Mouse (Mus musculus) kidney, postnatal 25 days (tissue): ENCODE results near the gene Basp1.
"Not testable (repeated sequence)": the region's sequence is repeated elsewhere in the genome, so short reads cannot be mapped to it uniquely, and the experiment has no call there.

Source experiments
- DNase-seq, 2 experiments: peaks; one replicate each; pipeline ENCODE4 v3.0.0; 2021; ENCODE audit warnings: mixed read lengths in 2 of 2

Gene Basp1

GRCm38 (mm10) chr15:25413378-25413901 lies at the start of gene Basp1:
TSS of gene Basp1 (minus strand) at chr15:25413764.
- DNase-seq: peak; percentile 47 to 55

GRCm38 (mm10) chr15:25463076-25463475 lies 49.5 kb upstream of the Basp1 start:
- DNase-seq: not testable (repeated sequence)

DNA sequence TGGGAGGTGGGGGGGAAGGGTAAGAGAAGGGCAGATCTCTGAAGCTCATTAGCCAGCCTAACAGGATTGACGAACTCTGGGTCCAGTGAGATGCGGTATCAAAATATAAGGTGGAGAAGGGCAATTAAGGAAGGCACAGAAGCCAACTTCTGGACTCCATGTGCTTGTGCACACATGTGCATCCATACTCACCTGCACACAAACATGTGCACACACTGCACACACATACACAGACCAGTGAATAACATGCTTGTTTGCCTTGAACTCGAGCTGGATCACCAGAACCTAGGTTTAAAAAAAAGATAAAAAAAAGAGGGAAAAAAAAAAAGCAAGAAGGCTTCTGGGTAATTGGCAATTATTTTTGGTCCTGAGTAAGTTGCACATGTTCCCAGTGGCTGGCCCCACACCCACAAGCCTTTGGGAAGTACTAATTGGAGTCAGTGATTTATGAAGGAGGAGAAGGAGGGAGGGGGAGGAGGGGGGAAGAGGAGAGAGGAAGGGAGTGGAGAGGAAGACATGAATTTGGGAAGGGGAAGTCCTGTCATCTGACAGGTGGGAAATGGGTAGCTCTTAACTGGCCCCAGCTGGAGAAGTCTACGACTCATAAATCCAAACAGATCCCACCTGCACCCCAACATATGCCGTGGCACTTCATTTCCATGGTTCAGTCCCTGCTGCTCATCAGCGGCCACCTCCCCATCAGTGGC lies 48.6 kb upstream of the Basp1 start:
- no peak for DNase-seq

DNA sequence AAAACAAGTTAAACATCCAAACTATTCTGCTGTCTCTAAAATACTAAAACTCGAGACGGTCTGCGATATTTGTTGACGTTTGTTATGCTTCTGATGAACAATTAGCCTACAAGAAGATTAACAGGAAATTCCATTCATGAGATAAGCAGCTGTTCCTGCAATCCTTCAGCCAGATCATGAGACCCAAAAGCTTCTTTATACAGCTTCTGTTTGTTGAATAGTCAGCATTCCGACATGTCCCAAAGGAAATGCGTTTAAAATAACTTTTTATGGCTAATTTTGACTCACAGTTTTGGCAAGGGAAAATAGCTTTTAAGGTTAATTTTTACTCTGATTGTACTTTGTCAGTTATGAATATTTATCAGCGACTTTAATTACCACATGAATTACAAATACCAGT lies 46.3 kb upstream of the Basp1 start:
- no peak for DNase-seq

DNA sequence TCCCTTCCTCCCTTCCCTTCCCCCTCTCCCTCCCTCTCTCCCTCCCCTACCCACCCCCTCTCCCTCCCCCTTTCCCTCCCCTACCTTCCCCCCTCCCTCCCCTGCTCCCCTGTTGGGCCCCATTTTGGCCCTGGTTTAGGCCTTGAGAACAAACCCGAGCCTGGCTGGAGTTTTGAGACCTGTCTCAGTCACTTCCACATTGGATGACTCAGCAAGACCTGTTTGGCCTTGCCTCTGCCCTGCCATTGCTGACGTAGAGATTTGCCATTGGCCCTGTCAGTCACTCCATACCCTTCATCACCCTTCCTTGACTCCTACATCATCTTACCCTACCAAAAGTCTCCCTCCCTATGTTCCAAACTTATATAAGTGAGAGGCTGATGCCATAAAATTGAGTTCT lies 43.9 kb upstream of the Basp1 start:
- DNase-seq: no peak

DNA sequence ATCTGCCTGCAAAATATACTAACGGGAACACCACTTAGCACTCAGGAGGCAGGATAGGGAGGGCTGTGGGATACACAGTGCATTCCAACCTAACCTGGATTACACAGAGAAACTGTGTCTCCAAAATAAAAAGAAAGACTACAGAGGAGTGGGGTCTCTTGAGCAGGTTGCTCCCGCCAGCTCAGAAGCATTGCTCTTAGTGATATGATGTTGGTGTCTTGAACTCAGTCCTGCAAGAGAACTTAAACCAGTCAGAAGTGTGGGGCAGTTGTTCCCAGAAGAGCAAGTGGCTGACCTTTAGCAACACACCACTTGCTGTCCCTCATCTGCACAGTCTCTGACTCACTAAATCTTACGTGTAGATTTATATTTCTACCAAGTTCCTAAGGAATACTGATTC lies 40.0 kb upstream of the Basp1 start:
- DNase-seq: no peak

DNA sequence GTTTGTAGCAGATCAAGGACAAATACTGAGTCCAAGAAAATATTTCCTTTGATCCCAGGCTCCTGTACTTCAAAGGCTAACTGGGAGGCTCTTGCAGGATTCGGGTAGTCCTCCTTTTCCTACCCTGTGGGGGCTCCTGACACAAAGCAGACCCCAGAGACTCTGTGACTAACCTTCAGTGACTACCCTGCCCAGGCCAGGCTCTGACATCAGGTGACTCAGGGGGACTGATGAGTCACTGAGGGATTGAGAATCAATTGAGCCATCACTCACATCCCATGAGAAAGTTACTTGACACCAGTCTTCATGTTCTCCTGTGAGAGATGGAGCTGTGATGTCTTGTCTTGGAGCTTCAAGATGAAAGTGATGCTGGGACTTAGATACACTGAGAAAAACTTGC lies 35.8 kb upstream of the Basp1 start:
- no peak for DNase-seq

- DNase-seq: no peak
These were observed 35.3 kb upstream of the Basp1 start for GRCm38 (mm10) chr15:25448703-25449340.

DNA sequence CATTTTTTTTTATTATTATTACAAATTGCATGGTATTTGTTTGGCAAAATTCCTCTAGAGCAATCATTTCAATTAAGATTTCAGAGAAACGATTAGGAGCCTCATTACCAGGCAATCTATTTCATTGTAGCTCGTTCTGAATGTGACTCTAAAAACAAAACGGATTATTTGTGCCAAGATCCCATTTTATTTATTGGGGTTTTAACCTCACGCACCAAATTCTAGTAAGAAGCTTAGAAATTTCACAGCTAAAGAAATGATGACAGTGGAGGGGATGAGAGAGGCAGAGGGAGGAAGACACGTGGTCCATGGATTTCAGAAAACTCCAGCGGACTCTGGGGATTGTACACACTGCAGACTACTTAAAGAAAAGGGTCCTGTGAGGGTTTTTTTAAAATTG lies 33.6 kb upstream of the Basp1 start:
- DNase-seq: no peak

DNA sequence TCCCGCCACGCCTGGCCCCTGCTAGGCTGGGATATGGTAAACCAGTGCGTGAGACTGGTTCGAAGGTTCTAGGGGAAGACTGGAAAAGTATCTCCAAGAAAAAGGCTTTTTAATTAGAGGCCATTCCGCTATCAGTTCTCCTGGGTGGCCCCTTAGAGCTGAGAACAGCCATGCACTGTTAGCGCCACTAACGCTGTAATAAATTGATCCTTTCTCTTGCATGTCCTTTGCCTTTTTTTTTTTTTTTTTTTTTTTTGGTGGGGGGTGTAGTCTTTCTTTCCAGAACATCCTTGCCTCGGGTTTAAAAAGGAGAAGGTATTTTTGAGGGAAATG lies 32.6 kb upstream of the Basp1 start:
- DNase-seq: no peak

GRCm38 (mm10) chr15:25445361-25446154 lies 32.0 kb upstream of the Basp1 start:
- peak; percentile 51 to 73 for DNase-seq

GRCm38 (mm10) chr15:25444208-25444607 lies 30.6 kb upstream of the Basp1 start:
- no peak for DNase-seq

GRCm38 (mm10) chr15:25443140-25443790 lies 29.7 kb upstream of the Basp1 start:
- no peak for DNase-seq

DNA sequence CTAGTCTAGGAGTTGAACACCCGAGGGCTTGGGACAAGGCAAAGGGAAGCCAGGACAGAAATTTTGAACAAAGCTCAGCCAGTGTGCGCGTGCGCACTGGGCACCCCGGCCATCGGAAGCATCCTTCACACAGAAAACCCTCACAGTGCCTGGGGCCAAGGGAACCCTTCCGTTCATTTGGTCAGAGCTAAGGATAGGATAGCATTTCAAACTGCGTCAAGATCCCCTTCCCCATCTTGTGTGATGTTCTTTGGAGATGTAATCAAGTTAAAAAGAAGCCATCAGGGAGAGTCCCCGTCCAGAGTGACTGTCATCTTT lies 28.3 kb upstream of the Basp1 start:
- DNase-seq: peak; percentile 42 to 50

GRCm38 (mm10) chr15:25440991-25441867 lies 27.7 kb upstream of the Basp1 start:
- DNase-seq: peak; percentile 78 to 83

GRCm38 (mm10) chr15:25440317-25440716 lies 26.8 kb upstream of the Basp1 start:
- peak; percentile 36 to 42 for DNase-seq

DNA sequence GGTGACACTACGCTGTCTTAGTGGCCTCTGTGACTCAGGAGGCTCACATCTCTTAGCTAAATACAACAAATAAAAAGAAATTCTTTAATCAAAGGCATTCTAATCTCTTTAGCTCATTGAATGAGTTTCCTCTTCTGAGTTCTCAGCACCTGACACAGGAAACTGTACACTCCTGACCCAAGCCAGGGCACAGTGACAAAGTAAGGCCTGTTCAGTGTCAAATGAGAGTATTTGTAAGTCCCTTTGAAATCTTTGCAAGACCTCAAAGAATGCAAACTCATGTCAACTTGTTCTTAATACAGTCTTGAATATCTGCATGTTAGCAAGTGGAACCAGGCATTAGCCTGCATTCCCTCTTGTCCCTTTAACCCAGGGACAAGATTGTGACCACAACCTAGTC lies 18.8 kb upstream of the Basp1 start:
- DNase-seq: no peak

- DNase-seq: no peak
These were observed 16.6 kb upstream of the Basp1 start for GRCm38 (mm10) chr15:25430167-25430566.

GRCm38 (mm10) chr15:25429007-25429406 lies 15.4 kb upstream of the Basp1 start:
- no peak for DNase-seq

DNA sequence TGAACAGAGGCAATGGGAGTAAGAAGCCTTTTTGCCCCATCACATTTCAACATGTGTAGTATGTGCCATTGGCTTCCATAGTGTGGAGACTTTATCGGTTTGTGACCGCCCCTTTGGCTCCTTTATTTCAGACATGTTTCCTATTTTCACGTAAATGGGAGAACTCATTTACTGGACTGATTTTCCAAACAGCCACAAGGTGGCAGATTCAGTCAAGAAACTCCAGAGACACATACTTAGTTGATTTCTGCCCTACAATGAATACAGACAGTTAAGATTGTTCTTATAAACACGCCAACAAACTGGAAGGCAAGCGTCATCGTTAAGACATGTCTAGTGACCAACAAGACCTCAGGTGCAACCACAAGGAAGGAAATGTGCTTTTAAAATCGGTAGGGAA lies 15.0 kb upstream of the Basp1 start:
- peak in 1 of 2 experiments; percentile 54 for DNase-seq

- DNase-seq: no peak
These were observed 6.7 kb upstream of the Basp1 start for GRCm38 (mm10) chr15:25420266-25420665.

- no peak for DNase-seq
These were observed 2.8 kb upstream of the Basp1 start for GRCm38 (mm10) chr15:25416367-25416766.
